Mouse (Mus musculus): ENCODE data around the gene Sumo1. TPM values are rescaled to one million over a fixed set of nuclear protein-coding genes. Genes with fewer than 3 reads are reported as not detected.

Sumo1 gene
- total and polyA plus RNA-seq, 3 experiments: 129 to 131 TPM; not detected in 1

- Histone ChIP-seq H3K36me3 (ENCODE audit: control insufficient read depth in 1 of 2, insufficient read depth in 2 of 2, low read length in 2 of 2) (no peaks in the 10 kb centered on the region), H3K9me3 (replicated peaks; ENCODE audit: insufficient read depth, low read length) (no peaks in the 10 kb centered on the region), H3K4me1 (ENCODE audit: control insufficient read depth in 1 of 2, insufficient read depth in 2 of 2, low read length in 2 of 2) (peaks cover 0 to 3% of the 10 kb centered on the region in 2 experiments; a peak in 2 of 4 replicates), H3K27ac (ENCODE audit: control insufficient read depth, low read depth, low read length) (no peak overlapping the region), H3K79me2 (ENCODE audit: control insufficient read depth, insufficient read depth, low read length, poor library complexity) (no peaks in the 10 kb centered on the region), H3K9ac (ENCODE audit: control insufficient read depth, low read depth, low read length, poor library complexity, severe bottlenecking) (no peak overlapping the region), H3K4me3 (ENCODE audit: control insufficient read depth in 1 of 2, insufficient read depth in 1 of 2, low read depth in 2 of 2, low read length in 2 of 2) (no peak overlapping the region), H3K27me3 (ENCODE audit: control insufficient read depth in 1 of 2, insufficient read depth in 2 of 2, low read length in 2 of 2) (peaks cover 7 to 16% of the 10 kb centered on the region in 2 experiments)
- TF ChIP-seq USF2 (IDR thresholded peaks at IDR 0.05; ENCODE audit: borderline replicate concordance in 1 of 2, insufficient read depth in 1 of 2, low read depth in 1 of 2, low read length in 2 of 2): no peak
- DNase-seq (ENCODE audit: low read depth, low spot score): no peak
These were observed 90.4 kb downstream of the Sumo1 start for GRCm38 (mm10) chr1:59580131-59580751.

- Histone ChIP-seq H3K27ac (ENCODE audit: control insufficient read depth, low read depth, low read length) (no peak overlapping the region), H3K27me3 (ENCODE audit: control insufficient read depth in 1 of 2, insufficient read depth in 2 of 2, low read length in 2 of 2) (peaks cover 10 to 16% of the 10 kb centered on the region in 2 experiments), H3K79me2 (ENCODE audit: control insufficient read depth, insufficient read depth, low read length, poor library complexity) (no peaks in the 10 kb centered on the region), H3K36me3 (ENCODE audit: control insufficient read depth in 1 of 2, insufficient read depth in 2 of 2, low read length in 2 of 2) (no peaks in the 10 kb centered on the region), H3K9me3 (replicated peaks; ENCODE audit: insufficient read depth, low read length) (no peaks in the 10 kb centered on the region), H3K4me1 (ENCODE audit: control insufficient read depth in 1 of 2, insufficient read depth in 2 of 2, low read length in 2 of 2) (peaks cover 0 to under 1% of the 10 kb centered on the region in 2 experiments; a peak in 2 of 4 replicates), H3K9ac (ENCODE audit: control insufficient read depth, low read depth, low read length, poor library complexity, severe bottlenecking) (no peak overlapping the region), H3K4me3 (ENCODE audit: control insufficient read depth in 1 of 2, insufficient read depth in 1 of 2, low read depth in 2 of 2, low read length in 2 of 2) (no peak overlapping the region)
- TF ChIP-seq ZNF384 (IDR thresholded peaks at IDR 0.05; ENCODE audit: low read depth, low read length) (no peak), NRF1 (IDR thresholded peaks at IDR 0.05; ENCODE audit: insufficient read depth, low read depth, low read length, poor library complexity, severe bottlenecking) (no peak), MAFK (IDR thresholded peaks at IDR 0.05; ENCODE audit: borderline replicate concordance, low read depth, low read length) (no peak), ELF1 (IDR thresholded peaks at IDR 0.05; ENCODE audit: low read depth, low read length) (no peak), ETS1 (IDR thresholded peaks at IDR 0.05; ENCODE audit: low read depth, low read length) (no peak), SIN3A (IDR thresholded peaks at IDR 0.05; ENCODE audit: low read length) (no peak), ZC3H11A (IDR thresholded peaks at IDR 0.05; ENCODE audit: low read depth, low read length) (no peak), TCF12 (IDR thresholded peaks at IDR 0.05; ENCODE audit: low read depth, low read length) (no peak), GATA1 (IDR thresholded peaks at IDR 0.05; ENCODE audit: low read depth, low read length) (no peak), POLR2AphosphoS5 (IDR thresholded peaks at IDR 0.05; ENCODE audit: borderline replicate concordance, low read depth, low read length) (no peak), NELFE (IDR thresholded peaks at IDR 0.05; ENCODE audit: low read depth, low read length) (no peak), RAD21 (IDR thresholded peaks at IDR 0.05; ENCODE audit: low read depth, low read length) (no peak), ZKSCAN1 (IDR thresholded peaks at IDR 0.05; ENCODE audit: low read depth, low read length) (no peak), ZMIZ1 (IDR thresholded peaks at IDR 0.05; ENCODE audit: low read depth, low read length) (no peak)
- DNase-seq (ENCODE audit: low read depth, low spot score): no peak
These were observed 91.3 kb downstream of the Sumo1 start for GRCm38 (mm10) chr1:59579327-59579726.
